Mouse (Mus musculus) C2C12 (cell line): Measurements from ENCODE around the gene Agpat2.

Experiments used
- CTCF ChIP-seq: IDR thresholded peaks from one replicate; pipeline ENCODE4 v1.5.1; 2011; ENCODE audit not compliant: control insufficient read depth, insufficient read depth, insufficient read length
- MAX ChIP-seq: IDR thresholded peaks from one replicate; pipeline ENCODE4 v1.6.1; 2011; ENCODE audit warnings: mild to moderate bottlenecking, control low read depth
- MYOD1 ChIP-seq: IDR thresholded peaks from one replicate; pipeline ENCODE4 v1.6.1; 2011; ENCODE audit warnings: low read depth; ENCODE audit not compliant: control insufficient read depth, insufficient read length
- MYOG ChIP-seq: IDR thresholded peaks from one replicate; pipeline ENCODE4 v1.6.1; 2011; ENCODE audit not compliant: control insufficient read depth, insufficient read length; ENCODE audit errors: extremely low read depth
- USF1 ChIP-seq: IDR thresholded peaks from one replicate; pipeline ENCODE4 v1.6.1; 2011; ENCODE audit warnings: low read depth, mild to moderate bottlenecking, control low read depth, moderate library complexity

- TF ChIP-seq CTCF (no peak), MYOD1 (no peak), USF1 (no peak), MAX (no peak), MYOG (no peak)
Observed at GRCm38 (mm10) chr2:26588573-26588972, 15.6 kb downstream of the Agpat2 start.
